Mouse (Mus musculus): ENCODE measurements around the gene Blnk. TPM values are rescaled to one million over a fixed set of nuclear protein-coding genes. Genes with fewer than 3 reads are reported as not detected.

Gene Blnk
- polyA plus RNA-seq, 1 experiment from 2014 or later = 4.9 TPM

DNA sequence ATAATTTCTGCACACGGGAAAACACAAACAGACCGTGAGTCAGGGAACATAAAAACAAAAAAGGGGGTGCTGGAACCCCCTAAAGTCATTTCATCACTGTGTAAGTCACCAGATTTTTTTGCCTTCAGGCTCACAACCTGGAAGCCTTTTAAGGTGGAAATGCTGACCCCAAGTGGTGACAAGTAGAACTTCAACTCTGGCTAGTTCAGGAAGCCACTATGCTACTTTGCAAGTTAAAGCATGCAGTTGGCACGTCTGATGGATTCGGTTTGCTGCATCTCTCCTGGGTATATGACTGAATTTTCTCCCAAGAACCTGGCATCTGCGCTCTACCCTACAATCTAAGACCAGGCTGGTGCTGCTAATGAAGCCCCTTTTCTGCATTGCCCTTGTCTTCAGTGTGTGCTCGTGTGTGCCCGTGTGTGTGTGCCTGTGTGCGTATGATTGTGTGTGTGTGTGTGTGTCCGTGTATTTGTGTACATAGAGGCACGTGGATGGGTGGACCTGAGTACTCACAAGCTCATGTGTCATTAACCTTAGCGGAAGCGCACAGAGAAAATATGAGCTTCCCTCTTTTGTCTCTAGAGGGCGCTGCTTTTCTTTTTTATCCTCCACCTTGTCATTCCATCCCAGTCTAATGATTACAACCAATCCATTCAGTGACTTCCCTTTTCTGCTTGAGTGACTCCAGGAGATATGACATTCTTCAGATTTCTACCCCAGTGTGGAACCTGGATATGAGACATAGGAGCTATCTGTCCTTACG is 21.8 kb upstream of the Blnk start:
- Histone ChIP-seq H3K36me3 (replicated peaks; ENCODE audit: insufficient read depth, low read length) (no peaks in the 10 kb centered on the region), H3K4me2 (ENCODE audit: low read depth, low read length) (peak overlapping the region; percentile 57), H3K27ac (ENCODE audit: low read depth) (no peak overlapping the region), H3K9me3 (ENCODE audit: low read length) (no peaks in the 10 kb centered on the region), H3K9ac (replicated peaks) (no peak overlapping the region), H3K27me3 (ENCODE audit: insufficient read depth, low read length) (0 out of 2 replicates have a peak, but pooled peaks cover 4% of the 10 kb centered on the region), H3K4me1 (ENCODE audit: insufficient read depth) (peaks cover 3% of the 10 kb centered on the region), H3K4me3 (ENCODE audit: low read depth, low read length) (no peak overlapping the region)
- ATAC-seq (peak; percentile 77), DNase-seq (peak; percentile 38)
- TF ChIP-seq CTCF (IDR thresholded peaks at IDR 0.05; ENCODE audit: low read depth) = peak; percentile 83
- no peak for TF ChIP-seq EP300 (IDR thresholded peaks at IDR 0.05; ENCODE audit: low read depth)
- WGBS (ENCODE audit: insufficient replicate concordance) = 11% methylated on average over 14 of the region's 14 CpGs

DNA sequence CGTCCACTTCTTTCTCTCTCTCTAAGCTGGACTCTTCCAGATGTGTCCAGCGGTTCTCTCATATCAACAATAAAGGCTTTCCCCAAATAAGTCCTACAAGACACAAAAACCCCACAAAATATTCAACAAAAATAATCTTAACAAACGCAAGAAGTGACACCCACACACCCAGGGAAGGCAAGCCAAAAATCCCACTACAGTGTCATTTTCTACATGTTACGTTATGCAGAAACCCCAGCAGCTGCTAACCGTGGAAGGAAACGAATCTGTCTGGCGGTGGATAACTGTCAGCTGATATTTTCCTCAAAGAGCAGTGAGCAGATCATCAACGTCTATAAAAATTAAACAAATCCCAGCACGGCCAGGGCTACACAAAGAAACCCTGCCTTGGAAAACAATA is 19.7 kb upstream of the Blnk start:
- 0 out of 2 replicates have a peak overlapping the region, but pooled peaks have one; percentile 3 for H3K27ac ChIP-seq (ENCODE audit: low read depth)
- no peaks in the 10 kb centered on the region for H3K36me3 ChIP-seq (replicated peaks; ENCODE audit: insufficient read depth, low read length)
- 14% methylated on average over 9 of the region's 9 CpGs for WGBS (ENCODE audit: insufficient replicate concordance)
- no peak for ATAC-seq
- H3K4me1 ChIP-seq (ENCODE audit: insufficient read depth) = peaks cover 3% of the 10 kb centered on the region
- H3K9me3 ChIP-seq (ENCODE audit: low read length) = no peaks in the 10 kb centered on the region
- no peak for DNase-seq
- H3K4me2 ChIP-seq (ENCODE audit: low read depth, low read length) = no peak overlapping the region
- H3K4me3 ChIP-seq (ENCODE audit: low read depth, low read length) = no peak overlapping the region
- no peak for TF ChIP-seq CTCF (IDR thresholded peaks at IDR 0.05; ENCODE audit: low read depth)
- TF ChIP-seq EP300 (IDR thresholded peaks at IDR 0.05; ENCODE audit: low read depth) = no peak
- no peak overlapping the region for H3K9ac ChIP-seq (replicated peaks)
- 0 out of 2 replicates have a peak, but pooled peaks cover 4% of the 10 kb centered on the region for H3K27me3 ChIP-seq (ENCODE audit: insufficient read depth, low read length)

DNA sequence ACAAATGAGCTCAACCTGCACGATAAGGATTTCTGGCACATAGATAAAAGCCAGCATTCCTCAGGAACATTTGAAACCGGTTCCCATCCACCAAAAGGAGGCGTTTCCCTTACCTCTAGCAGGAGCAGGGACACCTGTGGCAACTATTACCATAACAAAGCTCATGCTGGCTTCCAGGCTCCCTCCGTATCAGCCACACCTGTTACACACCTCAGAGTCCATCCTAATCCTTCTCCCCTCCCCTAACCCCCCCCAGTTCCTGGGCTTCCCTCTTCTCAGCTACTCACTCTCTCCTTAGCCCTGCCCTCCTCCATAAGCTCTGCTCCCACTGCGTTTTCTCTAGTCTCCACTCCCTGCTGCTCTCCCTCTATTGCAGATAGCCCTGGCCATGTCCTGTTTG is 19.3 kb upstream of the Blnk start:
- no peak overlapping the region for H3K4me2 ChIP-seq (ENCODE audit: low read depth, low read length)
- H3K36me3 ChIP-seq (replicated peaks; ENCODE audit: insufficient read depth, low read length) = no peaks in the 10 kb centered on the region
- no peak overlapping the region for H3K9ac ChIP-seq (replicated peaks)
- TF ChIP-seq CTCF (IDR thresholded peaks at IDR 0.05; ENCODE audit: low read depth) = no peak
- TF ChIP-seq EP300 (IDR thresholded peaks at IDR 0.05; ENCODE audit: low read depth) = no peak
- no peak overlapping the region for H3K4me3 ChIP-seq (ENCODE audit: low read depth, low read length)
- H3K9me3 ChIP-seq (ENCODE audit: low read length) = no peaks in the 10 kb centered on the region
- WGBS (ENCODE audit: insufficient replicate concordance) = 22% methylated on average over 5 of the region's 5 CpGs
- no peak for DNase-seq
- H3K27me3 ChIP-seq (ENCODE audit: insufficient read depth, low read length) = 0 out of 2 replicates have a peak, but pooled peaks cover 4% of the 10 kb centered on the region
- H3K27ac ChIP-seq (ENCODE audit: low read depth) = 0 out of 2 replicates have a peak overlapping the region, but pooled peaks have one; percentile 3
- ATAC-seq = no peak
- H3K4me1 ChIP-seq (ENCODE audit: insufficient read depth) = peaks cover 3% of the 10 kb centered on the region

DNA sequence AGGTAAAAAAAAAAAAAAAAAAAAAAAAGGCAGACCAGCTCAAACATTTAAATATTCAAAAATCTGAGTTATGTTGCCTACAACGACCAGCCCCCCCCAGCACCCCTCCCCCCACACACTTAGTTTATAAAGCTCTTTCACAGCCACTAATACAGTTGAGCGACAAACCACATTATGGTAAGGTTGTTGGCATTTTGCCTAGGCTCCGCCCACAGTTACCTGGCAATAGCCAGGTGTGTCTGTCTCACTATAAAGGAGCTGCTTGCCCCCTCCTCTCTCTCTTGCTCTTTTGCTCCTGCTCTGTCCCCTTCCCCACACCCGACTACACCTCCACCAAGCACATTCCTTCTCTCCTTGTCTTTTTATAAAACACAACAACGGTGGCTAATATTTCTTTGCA is 17.3 kb upstream of the Blnk start:
- no peak overlapping the region for H3K4me2 ChIP-seq (ENCODE audit: low read depth, low read length)
- peaks cover 3% of the 10 kb centered on the region for H3K4me1 ChIP-seq (ENCODE audit: insufficient read depth)
- no peaks in the 10 kb centered on the region for H3K9me3 ChIP-seq (ENCODE audit: low read length)
- no peak overlapping the region for H3K9ac ChIP-seq (replicated peaks)
- DNase-seq (no peak), ATAC-seq (no peak)
- no peak overlapping the region for H3K4me3 ChIP-seq (ENCODE audit: low read depth, low read length)
- TF ChIP-seq EP300 (IDR thresholded peaks at IDR 0.05; ENCODE audit: low read depth) = no peak
- TF ChIP-seq CTCF (IDR thresholded peaks at IDR 0.05; ENCODE audit: low read depth) = no peak
- H3K27ac ChIP-seq (ENCODE audit: low read depth) = no peak overlapping the region
- no peaks in the 10 kb centered on the region for H3K36me3 ChIP-seq (replicated peaks; ENCODE audit: insufficient read depth, low read length)
- 47% methylated on average over 5 of the region's 5 CpGs for WGBS (ENCODE audit: insufficient replicate concordance)
- 0 out of 2 replicates have a peak, but pooled peaks cover 4% of the 10 kb centered on the region for H3K27me3 ChIP-seq (ENCODE audit: insufficient read depth, low read length)

DNA sequence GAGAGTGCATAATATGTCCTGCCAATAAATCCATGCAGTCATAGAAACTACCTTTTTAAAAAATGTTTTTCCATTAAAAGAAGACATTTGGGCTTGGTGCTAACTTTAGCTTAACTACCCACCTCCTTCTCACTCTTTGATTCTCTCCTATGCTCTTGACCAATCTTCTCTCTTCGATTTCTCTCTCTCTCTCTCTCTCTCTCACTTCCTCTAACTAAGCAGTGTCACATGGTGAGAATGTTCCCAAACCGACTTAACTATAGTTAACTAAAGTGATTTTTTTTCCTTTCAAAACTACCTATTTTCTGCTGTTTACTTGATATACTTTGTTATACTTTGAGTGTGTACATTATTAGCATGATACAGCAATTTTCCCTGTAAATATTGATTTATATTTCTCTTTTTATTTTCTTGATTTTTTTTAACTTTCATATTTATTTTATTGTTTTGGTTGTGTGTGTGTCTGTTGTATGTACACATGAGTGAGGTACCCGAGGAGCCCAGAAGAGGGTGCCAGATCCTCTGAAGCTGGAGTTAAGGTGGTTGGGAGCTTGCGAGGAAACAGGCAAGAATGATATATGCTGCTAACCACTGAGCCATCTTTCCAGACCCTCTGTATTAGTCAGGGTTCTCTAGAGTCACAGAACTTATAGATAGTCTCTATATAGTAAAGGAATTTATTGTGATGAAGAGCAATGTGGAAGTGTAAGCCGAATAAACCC is 14.5 kb upstream of the Blnk start:
- H3K4me1 ChIP-seq (ENCODE audit: insufficient read depth) = no peaks in the 10 kb centered on the region; the same call in 1 of the 2 replicates
- 0 out of 2 replicates have a peak, but pooled peaks cover 4% of the 10 kb centered on the region for H3K27me3 ChIP-seq (ENCODE audit: insufficient read depth, low read length)
- H3K9ac ChIP-seq (replicated peaks) = no peak overlapping the region
- H3K27ac ChIP-seq (ENCODE audit: low read depth) = no peak overlapping the region
- TF ChIP-seq CTCF (IDR thresholded peaks at IDR 0.05; ENCODE audit: low read depth) (0 out of 2 replicates have a peak, but pooled peaks have one; percentile 4), EP300 (IDR thresholded peaks at IDR 0.05; ENCODE audit: low read depth) (no peak)
- WGBS (ENCODE audit: insufficient replicate concordance) = 76% methylated on average over 5 of the region's 5 CpGs
- H3K36me3 ChIP-seq (replicated peaks; ENCODE audit: insufficient read depth, low read length) = no peaks in the 10 kb centered on the region
- H3K9me3 ChIP-seq (ENCODE audit: low read length) = no peaks in the 10 kb centered on the region
- no peak for ATAC-seq
- DNase-seq = no peak
- no peak overlapping the region for H3K4me2 ChIP-seq (ENCODE audit: low read depth, low read length)
- H3K4me3 ChIP-seq (ENCODE audit: low read depth, low read length) = no peak overlapping the region

DNA sequence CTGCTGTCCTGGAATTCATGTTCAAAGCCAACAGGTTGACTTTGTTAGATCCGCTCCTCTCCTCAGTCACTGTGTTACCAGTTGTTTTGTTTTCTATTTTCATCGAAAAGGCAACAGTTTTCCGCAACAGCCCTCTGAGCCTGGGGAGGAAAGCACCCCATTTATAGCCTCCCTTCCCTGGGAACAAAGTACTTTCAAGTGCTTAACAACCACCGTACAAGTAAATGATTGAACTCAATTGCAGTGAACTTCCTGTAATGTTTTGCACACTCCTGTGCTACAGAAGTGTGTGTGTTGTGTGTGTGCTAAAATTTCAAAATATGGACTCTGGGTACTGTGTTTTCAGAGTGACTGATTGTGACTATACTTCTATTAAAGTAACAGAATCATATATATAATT is 13.4 kb upstream of the Blnk start:
- no peak overlapping the region for H3K27ac ChIP-seq (ENCODE audit: low read depth)
- TF ChIP-seq CTCF (IDR thresholded peaks at IDR 0.05; ENCODE audit: low read depth) = no peak
- no peak for TF ChIP-seq EP300 (IDR thresholded peaks at IDR 0.05; ENCODE audit: low read depth)
- no peak overlapping the region for H3K4me2 ChIP-seq (ENCODE audit: low read depth, low read length)
- 70% methylated on average over 4 of the region's 4 CpGs for WGBS (ENCODE audit: insufficient replicate concordance)
- H3K36me3 ChIP-seq (replicated peaks; ENCODE audit: insufficient read depth, low read length) = no peaks in the 10 kb centered on the region
- ATAC-seq (no peak), DNase-seq (no peak)
- H3K27me3 ChIP-seq (ENCODE audit: insufficient read depth, low read length) = no peaks in the 10 kb centered on the region
- no peaks in the 10 kb centered on the region; the same call in 1 of the 2 replicates for H3K4me1 ChIP-seq (ENCODE audit: insufficient read depth)
- H3K9ac ChIP-seq (replicated peaks) = no peak overlapping the region
- no peaks in the 10 kb centered on the region for H3K9me3 ChIP-seq (ENCODE audit: low read length)
- H3K4me3 ChIP-seq (ENCODE audit: low read depth, low read length) = no peak overlapping the region
